13 mouse cellular contexts compared by ENCODE assay signal in genomic region chr17:74968738-74969271, GRCm38 (mm10). TPM values are rescaled to one million over a fixed set of nuclear protein-coding genes. Genes with fewer than 3 reads are reported as not detected.
DNase-seq lines count a peak whose midpoint lies in the region; ATAC-seq and TF ChIP-seq lines count a peak whose summit lies in the region.
"Had no signal": no experiment of that assay in that cellular context is flagged by ENCODE, and none has a peak within 500 bp of the region (broad histone marks: within the 10 kb centered on the region; RNA-seq: fewer than 3 reads in every experiment).

No protein-coding gene starts in this region.

- H3K9ac ChIP-seq in forebrain, embryonic 15.5 days (replicated peaks), result no peak overlapping the region
- no peak overlapping the region for H3K9ac ChIP-seq in neural tube, embryonic 15.5 days (replicated peaks)
- no peak overlapping the region for H3K9ac ChIP-seq in hindbrain, postnatal 0 days (replicated peaks; ENCODE audit: low read length)
- H3K9ac ChIP-seq: limb, embryonic 12.5 days; neural tube, embryonic 12.5 days had no signal

- no peak for DNase-seq in forebrain, embryonic 10.5 days (ENCODE audit: extremely low spot score, low spot score)
- DNase-seq in neural tube, embryonic 10.5 days (ENCODE audit: extremely low spot score, low spot score), result no peak
- DNase-seq in hindbrain, postnatal 0 days (ENCODE audit: low spot score), result peak; percentile 73
- peak; percentile 4 for DNase-seq in telencephalon, adult 2 months (ENCODE audit: low read depth, low spot score)
- no peak for DNase-seq in left cerebral cortex, adult 2 months (ENCODE audit: extremely low spot score in 1 of 2, low spot score in 2 of 2)
- no peak for DNase-seq in adrenal gland, postnatal 36 days
- DNase-seq: kidney, adult 2 months; thymus, postnatal 36 days had no signal

- no peaks in the 10 kb centered on the region for H3K9me3 ChIP-seq in forebrain, embryonic 15.5 days
- H3K9me3 ChIP-seq in forebrain, embryonic 10.5 days, result no peaks in the 10 kb centered on the region
- no peaks in the 10 kb centered on the region for H3K9me3 ChIP-seq in neural tube, embryonic 15.5 days (replicated peaks)
- H3K9me3 ChIP-seq in hindbrain, postnatal 0 days (ENCODE audit: low read length), result no peaks in the 10 kb centered on the region
- H3K9me3 ChIP-seq: heart, embryonic 10.5 days; limb, embryonic 12.5 days; neural tube, embryonic 12.5 days had no signal

- ATAC-seq in forebrain, embryonic 15.5 days (replicated peaks), result peak; percentile 57
- ATAC-seq in neural tube, embryonic 15.5 days (ENCODE audit: low FRiP score), result no peak
- ATAC-seq in hindbrain, postnatal 0 days, result no peak

- intact Hi-C loops in left cerebral cortex, adult 2 months (cut with DNase I), result no loop called here

- no peaks in the 10 kb centered on the region for H3K36me3 ChIP-seq in forebrain, embryonic 15.5 days
- H3K36me3 ChIP-seq in forebrain, embryonic 10.5 days (replicated peaks), result no peaks in the 10 kb centered on the region
- no peaks in the 10 kb centered on the region for H3K36me3 ChIP-seq in neural tube, embryonic 15.5 days
- H3K36me3 ChIP-seq in hindbrain, postnatal 0 days (ENCODE audit: insufficient read depth, low read length), result no peaks in the 10 kb centered on the region
- H3K36me3 ChIP-seq: heart, embryonic 10.5 days; limb, embryonic 12.5 days; neural tube, embryonic 12.5 days had no signal

- H3K4me1 ChIP-seq in forebrain, embryonic 15.5 days, result peaks cover 11% of the 10 kb centered on the region
- H3K4me1 ChIP-seq in forebrain, embryonic 10.5 days, result peaks cover 37% of the 10 kb centered on the region
- peaks cover 10% of the 10 kb centered on the region; the same call in 1 of the 2 replicates for H3K4me1 ChIP-seq in neural tube, embryonic 15.5 days
- 0 out of 2 replicates have a peak, but pooled peaks cover 3% of the 10 kb centered on the region for H3K4me1 ChIP-seq in hindbrain, postnatal 0 days (ENCODE audit: insufficient read depth, low read length)

- peak overlapping the region; percentile 18 for H3K4me2 ChIP-seq in forebrain, embryonic 15.5 days (replicated peaks)
- peak overlapping the region; percentile 35 for H3K4me2 ChIP-seq in neural tube, embryonic 15.5 days
- peak overlapping the region; percentile 40 for H3K4me2 ChIP-seq in hindbrain, postnatal 0 days (ENCODE audit: low read depth, low read length)
- H3K4me2 ChIP-seq: limb, embryonic 12.5 days; neural tube, embryonic 12.5 days had no signal

- whole genome bisulfite sequencing in forebrain, embryonic 15.5 days, result 38% methylated on average over 16 of the region's 16 CpGs
- WGBS in forebrain, embryonic 10.5 days, result 77% methylated on average over 16 of the region's 16 CpGs
- 44% methylated on average over 16 of the region's 16 CpGs for WGBS in neural tube, embryonic 15.5 days
- WGBS in hindbrain, postnatal 0 days, result 29% methylated on average over 16 of the region's 16 CpGs

- H3K4me3 ChIP-seq in forebrain, embryonic 15.5 days, result no peak overlapping the region
- no peak overlapping the region for H3K4me3 ChIP-seq in forebrain, embryonic 10.5 days
- no peak overlapping the region for H3K4me3 ChIP-seq in neural tube, embryonic 15.5 days (replicated peaks)
- no peak overlapping the region for H3K4me3 ChIP-seq in hindbrain, postnatal 0 days (ENCODE audit: low read length)
- no peak overlapping the region for H3K4me3 ChIP-seq in left cerebral cortex, adult 2 months
- H3K4me3 ChIP-seq: heart, embryonic 10.5 days; limb, embryonic 12.5 days; neural tube, embryonic 12.5 days had no signal

- no peak overlapping the region for H3K27ac ChIP-seq in forebrain, embryonic 15.5 days (replicated peaks)
- no peak overlapping the region for H3K27ac ChIP-seq in forebrain, embryonic 10.5 days
- no peak overlapping the region for H3K27ac ChIP-seq in neural tube, embryonic 15.5 days (replicated peaks)
- H3K27ac ChIP-seq in hindbrain, postnatal 0 days, result no peak overlapping the region
- H3K27ac ChIP-seq in left cerebral cortex, adult 2 months, result no peak overlapping the region
- H3K27ac ChIP-seq: limb, embryonic 12.5 days; neural tube, embryonic 12.5 days had no signal

- H3K27me3 ChIP-seq in forebrain, embryonic 15.5 days, result no peaks in the 10 kb centered on the region
- no peaks in the 10 kb centered on the region for H3K27me3 ChIP-seq in forebrain, embryonic 10.5 days (ENCODE audit: poor library complexity, severe bottlenecking)
- H3K27me3 ChIP-seq in neural tube, embryonic 15.5 days (replicated peaks), result no peaks in the 10 kb centered on the region
- H3K27me3 ChIP-seq in hindbrain, postnatal 0 days (ENCODE audit: insufficient read depth, low read length), result no peaks in the 10 kb centered on the region
- H3K27me3 ChIP-seq: limb, embryonic 12.5 days; neural tube, embryonic 12.5 days had no signal

- no peak for TF ChIP-seq CTCF in hindbrain, postnatal 0 days (IDR thresholded peaks at IDR 0.05; ENCODE audit: low read depth)
- TF ChIP-seq CTCF in left cerebral cortex, adult 2 months (IDR thresholded peaks at IDR 0.05), result no peak

RNA-seq across cellular contexts. Expression of gene Ltbp1, which starts 36.6 kb away (rescaled TPM):
- 4.0 and 4.6 TPM in 2 replicates for polyA plus RNA-seq in forebrain, embryonic 15.5 days (2015; fragmentation: Nextera tagmentation; extraction: Ambion mirVana)
- polyA plus RNA-seq in forebrain, embryonic 10.5 days (2016; fragmentation: Nextera tagmentation; extraction: Ambion mirVana), result 4.5 TPM in 2 replicates
- polyA plus RNA-seq in neural tube, embryonic 15.5 days (2015; fragmentation: Nextera tagmentation; extraction: Ambion mirVana), result 3.6 and 6.0 TPM in 2 replicates
- 5.0 and 6.6 TPM in 2 replicates for total RNA-seq in hindbrain, postnatal 0 days (2014; rRNA removed)
- 1.4 and 1.7 TPM in 2 replicates for polyA plus RNA-seq in hindbrain, postnatal 0 days (2015; fragmentation: Nextera tagmentation; extraction: Ambion mirVana)
- total RNA-seq in left cerebral cortex, adult 2 months (2021), result 1 to 10 TPM; 8.5 to 9.3 TPM
- total RNA-seq in adrenal gland, postnatal 36 days (2021), result 10 to 100 TPM; 12.9 to 15.5 TPM

Comparison
In these comparisons a context has a peak if more than half of its experiments do, and no peak if none do; other contexts are left out.
1. DNase-seq: peak in hindbrain, postnatal 0 days (single experiment) and telencephalon, adult 2 months (single experiment); none in forebrain, embryonic 10.5 days (single experiment), neural tube, embryonic 10.5 days (single experiment), left cerebral cortex, adult 2 months (0 of 2) and adrenal gland, postnatal 36 days (0 of 2).
2. Peak in every context shown above with its lines, with median percentiles within 50 percentile points of each other: H3K4me2 ChIP-seq.